Mouse (Mus musculus) megakaryocyte, embryonic 14.5 days (primary cell): ENCODE results near the gene Iqck.

Experiments
- FLI1 ChIP-seq: IDR thresholded peaks from 2 replicates; pipeline ENCODE4 v1.6.1; 2012; ENCODE audit warnings: low read length, inconsistent platforms, mixed read lengths
- GATA1 ChIP-seq: IDR thresholded peaks from 3 replicates; pipeline ENCODE4 v1.6.1; 2012; ENCODE audit warnings: mixed read lengths, low read length, inconsistent platforms, borderline replicate concordance

DNA sequence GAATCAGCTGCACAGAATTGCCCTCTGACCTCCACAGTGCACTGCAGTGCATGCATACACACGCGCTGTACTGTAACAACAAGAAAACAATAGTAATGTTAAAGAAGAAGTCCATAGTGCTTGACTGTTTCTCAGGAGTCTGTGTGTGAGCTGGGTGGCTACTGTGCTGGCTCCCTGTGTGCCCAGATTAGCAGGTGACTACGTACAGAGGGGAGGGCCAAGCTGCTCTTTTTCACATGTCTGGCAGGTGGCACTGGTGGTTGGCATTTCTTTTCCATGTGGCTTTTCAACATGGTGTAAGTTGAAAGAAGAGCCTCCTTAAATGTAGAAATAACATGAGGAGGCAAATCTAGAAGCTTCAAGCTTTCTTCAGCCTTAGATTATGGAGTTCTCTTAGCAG, 72.8 kb downstream of the Iqck start:
- TF ChIP-seq FLI1 (no peak), GATA1 (no peak)
